Mouse (Mus musculus): ENCODE measurements around the gene Etnk1. TPM values are rescaled to one million over a fixed set of nuclear protein-coding genes. Genes with fewer than 3 reads are reported as not detected.
A peak's percentile ranks its signal among the peaks of the same experiment; 100 is the strongest.
"Not testable (repeated sequence)": the region's sequence is repeated elsewhere in the genome, so short reads cannot be mapped to it uniquely, and the experiment has no call there.

Gene Etnk1
- total RNA-seq (2021): 100 to 1,000 TPM; 173 to 175 TPM
- long read RNA-seq, experiment 1, full-length matches to known transcripts: 94 of 123 reads
- long read RNA-seq, experiment 1, partial matches to known transcripts: 3 of 123 reads
- long read RNA-seq, experiment 1, other reads (novel, unspliced or antisense): 26 of 123 reads
- long read RNA-seq, experiment 2, full-length matches to known transcripts: 162 of 192 reads
- long read RNA-seq, experiment 2, partial matches to known transcripts: 5 of 192 reads
- long read RNA-seq, experiment 2, other reads (novel, unspliced or antisense): 25 of 192 reads

- H3K4me3 ChIP-seq: peak within 1 kb of the TSS; percentile 85
- TF ChIP-seq CTCF (conservative IDR thresholded peaks at IDR 0.05): peak; percentile 46
- H3K27ac ChIP-seq: peak within 1 kb of the TSS; percentile 96
- DNase-seq (ENCODE audit: low spot score in 2 of 2): peak; percentile 98 to 100
Measured at GRCm38 (mm10) chr6:143166452-143167357, at the start of gene Etnk1. TSS of gene Etnk1 (plus strand) at chr6:143167221.

DNA sequence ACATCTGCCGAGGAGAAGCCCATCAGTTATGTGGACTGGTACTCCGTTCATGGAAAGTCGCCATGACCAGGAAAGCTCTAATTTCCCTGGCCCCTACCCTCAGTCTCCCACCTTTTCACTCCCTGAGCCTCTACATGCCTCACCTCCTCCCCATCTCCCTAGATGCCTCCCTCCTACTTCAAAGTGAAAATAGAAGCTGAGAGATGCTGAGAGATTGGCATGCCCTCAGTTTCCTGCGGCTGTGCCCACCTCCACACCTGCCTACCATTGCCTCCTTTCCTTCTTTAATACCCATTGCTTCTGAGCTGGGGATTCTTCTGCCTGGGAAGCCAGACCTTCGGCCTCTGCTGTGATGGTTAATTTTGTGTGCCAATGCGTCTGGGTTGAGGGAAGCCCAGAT lies 47.7 kb upstream of the Etnk1 start:
- no peak overlapping the region for H3K27ac ChIP-seq
- no peak for TF ChIP-seq CTCF (conservative IDR thresholded peaks at IDR 0.05)
- DNase-seq (ENCODE audit: low spot score in 2 of 2): no peak
- H3K4me3 ChIP-seq: no peak overlapping the region

DNA sequence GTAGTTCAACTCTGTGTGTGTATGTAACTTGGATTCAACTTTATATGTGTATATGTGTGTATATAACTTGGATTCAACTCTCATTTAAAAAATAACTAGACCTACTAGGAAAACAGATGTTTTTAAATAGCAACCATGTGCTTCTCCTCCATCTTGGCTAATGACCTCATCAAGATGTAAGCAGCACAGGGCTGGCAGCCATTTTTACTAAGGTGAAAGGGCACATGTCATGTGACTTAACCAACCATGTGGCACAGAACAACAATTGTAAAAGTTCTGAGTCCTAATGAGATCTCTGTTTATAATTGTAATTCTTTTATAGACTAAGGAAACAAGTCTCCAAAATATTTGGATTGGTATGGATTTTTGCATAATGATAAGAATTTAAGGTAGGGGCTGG lies 41.3 kb upstream of the Etnk1 start:
- Histone ChIP-seq H3K27ac (no peak overlapping the region), H3K4me3 (no peak overlapping the region)
- no peak for TF ChIP-seq CTCF (conservative IDR thresholded peaks at IDR 0.05)
- no peak for DNase-seq (ENCODE audit: low spot score in 2 of 2)

DNA sequence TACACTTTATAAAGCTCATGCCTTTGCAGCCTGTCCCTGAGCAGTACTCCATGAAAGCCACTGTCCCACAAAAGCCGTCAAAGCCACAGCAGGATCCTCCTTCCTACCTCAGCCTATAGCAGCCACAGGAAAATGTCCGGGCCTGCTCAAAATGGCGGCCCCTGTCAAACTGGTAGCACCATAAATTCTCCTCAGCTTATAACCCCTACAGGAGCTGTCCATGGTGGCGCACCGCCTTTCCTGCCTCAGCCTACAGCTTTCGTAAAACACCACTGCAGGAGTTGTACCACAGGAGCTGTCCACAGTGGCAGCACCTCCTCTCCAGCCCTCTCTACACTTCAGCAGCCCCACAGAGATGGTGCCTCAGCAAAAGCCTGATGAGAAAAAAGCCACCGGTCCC lies 37.6 kb upstream of the Etnk1 start:
- no peak overlapping the region for H3K27ac ChIP-seq
- TF ChIP-seq CTCF (conservative IDR thresholded peaks at IDR 0.05): no peak
- H3K4me3 ChIP-seq: no peak overlapping the region
- no peak for DNase-seq (ENCODE audit: low spot score in 2 of 2)

DNA sequence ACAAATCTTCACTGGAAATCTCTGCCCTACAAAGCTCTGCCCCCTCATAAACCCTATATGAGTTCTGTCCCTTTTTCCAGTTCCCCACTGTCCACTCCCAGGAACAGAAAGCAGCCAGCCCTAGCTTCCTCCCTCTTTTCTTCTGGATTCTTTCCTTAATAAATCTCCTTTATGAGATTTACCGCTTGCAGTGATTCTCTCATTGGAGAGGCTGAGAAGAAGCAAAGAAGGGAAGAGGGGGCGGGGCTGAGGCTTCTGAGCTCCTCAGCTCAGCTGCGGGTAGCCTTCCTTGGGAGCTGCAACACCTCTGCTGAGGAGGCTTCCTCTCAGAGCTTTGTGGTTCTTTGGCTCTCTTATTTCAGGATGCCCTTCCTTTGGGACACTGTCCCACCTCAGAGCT lies 37.1 kb upstream of the Etnk1 start:
- DNase-seq (ENCODE audit: low spot score in 2 of 2): no peak
- Histone ChIP-seq H3K27ac (no peak overlapping the region), H3K4me3 (no peak overlapping the region)
- TF ChIP-seq CTCF (conservative IDR thresholded peaks at IDR 0.05): no peak

GRCm38 (mm10) chr6:143130411-143130810 lies 36.6 kb upstream of the Etnk1 start:
- Histone ChIP-seq H3K4me3 (no peak overlapping the region), H3K27ac (no peak overlapping the region)
- DNase-seq (ENCODE audit: low spot score in 2 of 2): no peak
- TF ChIP-seq CTCF (conservative IDR thresholded peaks at IDR 0.05): no peak

DNA sequence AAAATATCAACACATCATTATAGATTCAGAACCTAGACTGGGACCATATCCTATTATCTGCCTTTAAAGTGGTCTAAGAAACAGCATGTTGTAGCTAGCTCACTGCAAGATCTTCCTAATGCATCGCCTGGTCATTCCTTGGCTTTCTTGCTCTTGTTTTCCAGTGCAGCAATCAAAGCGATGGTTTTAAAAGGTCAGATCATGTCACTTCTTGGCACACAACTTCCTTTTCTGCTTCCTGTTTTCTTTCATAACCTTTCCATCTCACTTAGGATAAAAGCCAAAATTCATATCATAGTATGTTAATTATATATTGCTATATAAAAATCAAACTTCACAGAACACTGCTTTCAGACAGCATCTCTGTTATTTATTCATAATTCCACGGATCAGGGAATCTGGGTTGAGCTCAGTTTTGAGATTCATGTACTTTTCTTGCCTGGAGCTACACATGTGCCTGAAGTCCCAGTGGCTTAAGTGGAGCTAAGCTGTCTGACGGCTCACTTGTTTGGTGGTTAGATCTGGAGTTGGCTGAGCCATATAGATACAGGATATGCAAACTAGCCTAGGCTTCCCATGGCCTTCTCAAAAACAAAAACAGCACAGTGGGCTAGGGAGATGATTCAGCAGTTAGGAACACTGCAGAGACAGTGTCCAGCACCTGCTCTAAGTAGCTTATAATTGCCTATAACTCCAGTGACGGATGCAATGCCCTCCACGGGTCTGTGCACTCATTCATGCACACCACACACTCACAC lies 34.9 kb upstream of the Etnk1 start:
- TF ChIP-seq CTCF (conservative IDR thresholded peaks at IDR 0.05): no peak
- no peak for DNase-seq (ENCODE audit: low spot score in 2 of 2)

DNA sequence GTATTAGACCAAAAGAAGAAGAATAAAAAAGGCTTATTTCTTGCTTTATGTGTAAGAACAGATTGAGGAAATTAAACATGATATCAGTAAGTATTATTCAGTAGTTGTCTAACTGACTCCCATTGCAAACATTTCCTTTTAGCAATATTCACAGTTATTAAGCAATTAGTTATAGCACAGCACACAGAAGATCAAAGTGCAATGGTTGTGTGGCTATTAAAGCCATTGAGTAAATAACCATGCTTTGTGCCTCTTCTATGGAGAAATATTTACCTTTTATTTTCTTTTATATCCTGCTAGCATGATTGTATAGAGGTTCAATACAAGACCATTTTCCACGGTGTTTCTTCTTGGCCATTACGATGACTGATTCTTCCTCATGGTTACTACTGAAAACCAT lies 33.9 kb upstream of the Etnk1 start:
- TF ChIP-seq CTCF (conservative IDR thresholded peaks at IDR 0.05): no peak
- H3K4me3 ChIP-seq: no peak overlapping the region
- H3K27ac ChIP-seq: no peak overlapping the region
- no peak for DNase-seq (ENCODE audit: low spot score in 2 of 2)

More for the DNA sequence above, 34.9 kb upstream of the Etnk1 start:
- H3K4me3 ChIP-seq: no peak overlapping the region
- no peak overlapping the region for H3K27ac ChIP-seq

- Histone ChIP-seq H3K27ac (no peak overlapping the region), H3K4me3 (no peak overlapping the region)
- DNase-seq (ENCODE audit: low spot score in 2 of 2): no peak
- TF ChIP-seq CTCF (conservative IDR thresholded peaks at IDR 0.05): no peak
Measured at GRCm38 (mm10) chr6:143135097-143135496, 31.9 kb upstream of the Etnk1 start.

DNA sequence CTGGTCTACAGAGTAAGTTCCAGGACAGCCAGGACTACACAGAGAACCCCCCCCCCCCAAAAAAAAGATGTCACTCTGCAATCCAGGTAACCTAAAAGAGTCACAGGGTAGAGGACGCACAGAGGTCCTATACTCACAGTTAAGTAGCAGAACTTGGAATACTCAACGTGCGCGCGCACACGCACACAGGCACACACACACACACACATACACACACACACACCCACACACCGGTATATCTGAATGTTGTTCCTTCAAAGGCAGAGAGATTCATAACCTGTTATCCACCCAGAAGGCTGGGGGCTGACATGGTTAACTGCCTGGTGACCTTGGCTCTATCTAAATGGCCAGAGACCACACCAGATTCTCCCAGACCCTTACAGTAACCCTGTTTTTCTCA lies 30.3 kb upstream of the Etnk1 start:
- H3K4me3 ChIP-seq: no peak overlapping the region
- no peak for DNase-seq (ENCODE audit: low spot score in 2 of 2)
- H3K27ac ChIP-seq: no peak overlapping the region
- TF ChIP-seq CTCF (conservative IDR thresholded peaks at IDR 0.05): no peak

GRCm38 (mm10) chr6:143137341-143137740 lies 29.7 kb upstream of the Etnk1 start:
- DNase-seq (ENCODE audit: low spot score in 2 of 2): no peak
- no peak for TF ChIP-seq CTCF (conservative IDR thresholded peaks at IDR 0.05)

DNA sequence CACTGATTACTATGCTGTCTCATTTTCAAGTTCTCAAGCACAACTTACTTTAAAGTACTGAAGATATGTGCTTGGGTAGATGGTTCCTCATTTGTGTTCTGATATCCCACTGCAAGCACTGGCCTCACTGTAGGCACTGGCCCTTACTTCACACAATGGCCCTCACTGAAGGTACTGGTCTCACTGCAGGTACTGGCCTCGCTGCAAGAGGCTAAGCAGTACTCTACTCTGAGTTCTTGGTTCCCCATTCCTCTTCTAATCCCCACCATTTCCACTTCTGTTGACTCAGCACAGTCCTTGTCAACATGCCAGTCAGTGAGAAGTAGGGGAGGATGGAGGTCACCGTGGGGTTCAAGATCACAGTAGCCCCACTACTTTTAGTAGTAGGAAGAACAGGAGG lies 27.6 kb upstream of the Etnk1 start:
- Histone ChIP-seq H3K27ac (no peak overlapping the region), H3K4me3 (no peak overlapping the region)
- no peak for DNase-seq (ENCODE audit: low spot score in 2 of 2)
- TF ChIP-seq CTCF (conservative IDR thresholded peaks at IDR 0.05): no peak

More at GRCm38 (mm10) chr6:143137341-143137740, 29.7 kb upstream of the Etnk1 start:
- Histone ChIP-seq H3K4me3 (no peak overlapping the region), H3K27ac (no peak overlapping the region)

DNA sequence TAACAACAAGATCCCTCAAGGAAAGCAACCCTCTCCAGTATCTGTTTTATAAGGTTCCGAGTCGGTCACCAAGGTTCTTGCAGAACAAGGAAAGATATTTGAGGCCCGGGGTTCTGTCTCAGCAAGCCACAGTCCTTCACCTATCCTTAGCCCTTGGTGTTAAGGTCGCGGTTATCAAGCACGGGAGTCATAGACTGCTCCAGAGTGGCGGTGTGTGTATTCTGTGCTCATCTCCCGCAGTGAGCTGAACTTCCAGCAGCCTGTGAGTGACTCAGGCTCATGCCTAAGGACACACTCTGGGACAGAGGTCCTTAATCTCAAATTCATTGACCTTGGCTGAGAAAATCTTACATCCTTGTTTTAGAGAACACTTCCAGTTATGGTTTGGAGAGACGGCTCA lies 26.1 kb upstream of the Etnk1 start:
- TF ChIP-seq CTCF (conservative IDR thresholded peaks at IDR 0.05): no peak
- Histone ChIP-seq H3K4me3 (no peak overlapping the region), H3K27ac (no peak overlapping the region)
- DNase-seq (ENCODE audit: low spot score in 2 of 2): no peak

DNA sequence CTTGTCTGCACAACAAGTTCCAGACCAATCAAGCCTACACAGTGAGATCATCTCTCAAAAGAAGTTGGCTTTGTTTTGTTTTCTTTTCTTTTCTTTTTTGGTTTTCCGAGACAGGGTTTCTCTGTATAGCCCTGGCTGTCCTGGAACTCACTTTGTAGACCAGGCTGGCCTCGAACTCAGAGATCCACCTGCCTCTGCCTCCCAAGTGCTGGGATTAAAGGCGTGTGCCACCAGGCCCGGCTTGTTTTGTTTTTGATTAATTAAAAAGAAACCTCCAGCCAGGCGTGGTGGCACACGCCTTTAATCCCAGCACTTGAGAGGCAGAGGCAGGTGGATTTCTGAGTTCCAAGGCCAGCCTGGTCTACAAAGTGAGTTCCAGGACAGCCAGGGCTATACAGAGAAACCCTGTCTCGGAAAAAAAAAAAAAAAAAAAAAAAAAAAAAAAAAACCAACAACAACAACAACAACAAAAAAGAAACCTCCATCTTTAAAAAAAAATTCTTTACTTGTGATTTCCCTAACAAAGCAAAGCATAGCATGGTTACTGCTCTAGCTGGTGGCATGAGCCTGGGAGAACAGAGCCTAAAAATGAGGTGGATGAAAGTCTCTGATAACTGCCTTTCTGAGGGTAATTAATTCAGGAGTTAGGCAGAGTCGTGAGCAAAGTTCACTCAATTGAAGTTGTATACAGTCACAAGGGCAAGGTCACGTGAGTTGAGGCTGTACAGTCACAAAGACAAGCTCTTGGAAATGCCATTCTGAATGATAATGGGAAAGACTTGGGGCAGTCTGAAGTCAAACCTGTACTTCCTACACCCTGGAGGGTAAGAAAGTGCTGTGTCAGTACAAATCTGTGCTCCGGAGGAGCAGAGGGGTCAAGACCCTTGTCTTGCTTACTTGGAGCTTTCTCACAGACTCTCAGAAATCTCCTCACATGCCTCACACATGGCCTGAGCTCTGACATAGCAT lies 25.1 kb upstream of the Etnk1 start:
- H3K4me3 ChIP-seq; H3K27ac ChIP-seq; DNase-seq (ENCODE audit: low spot score in 2 of 2): not testable (repeated sequence)

Data from layer of hippocampus, adult 2 months (tissue).